Mouse (Mus musculus) cerebellum, adult (tissue): ENCODE measurements around the gene Nfkbia.

ENCODE experiments used
- ATAC-seq: cut with Nextera tagmentation; 2 replicates; pipeline ENCODE4 v1.9.2; 2017; ENCODE audit warnings: mild to moderate bottlenecking, moderate library complexity, mixed read lengths; ENCODE audit not compliant: insufficient number of reproducible peaks, low FRiP score, low TSS enrichment

The Nfkbia gene

DNA sequence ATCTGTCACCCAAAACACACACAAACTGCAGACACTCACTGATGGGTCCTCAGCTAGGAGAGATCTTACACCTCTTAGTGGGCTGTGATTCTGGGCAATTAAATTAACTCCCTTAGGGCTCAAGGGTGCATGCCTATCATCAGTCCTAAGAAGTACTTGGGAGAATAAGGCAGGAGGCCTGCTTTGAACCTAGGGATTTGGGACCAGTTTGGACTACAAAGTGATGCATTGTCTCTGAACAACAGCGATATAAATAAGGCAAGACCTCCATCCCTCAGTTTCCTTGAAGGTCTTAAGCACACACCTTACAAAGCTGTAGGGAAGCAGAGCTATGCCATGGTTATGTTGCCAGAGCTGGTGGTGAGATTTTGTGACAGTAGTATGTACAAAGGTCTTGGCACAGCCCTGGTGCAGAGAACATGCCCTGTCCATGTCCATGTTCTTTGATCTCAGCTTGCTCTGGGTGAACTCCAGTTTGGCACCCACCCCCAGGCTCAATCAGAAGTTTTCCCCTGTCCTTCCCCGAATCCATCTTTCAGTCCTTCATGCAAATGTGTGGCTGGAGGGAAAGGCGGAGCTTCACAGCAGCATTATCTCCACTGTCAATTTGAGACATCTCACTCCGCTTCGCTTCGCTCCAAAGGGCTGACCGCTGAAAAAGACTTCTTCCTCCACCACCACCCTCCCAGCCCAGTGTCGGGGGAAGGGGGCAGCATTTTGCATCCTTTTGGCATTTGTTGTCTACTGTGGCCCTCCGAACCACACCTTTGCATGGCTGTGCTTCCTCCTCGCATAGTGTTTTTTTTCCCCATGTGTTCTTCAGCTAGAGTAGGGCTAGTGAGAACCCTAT lies 24.9 kb downstream of the Nfkbia start:
- no peak for ATAC-seq

DNA sequence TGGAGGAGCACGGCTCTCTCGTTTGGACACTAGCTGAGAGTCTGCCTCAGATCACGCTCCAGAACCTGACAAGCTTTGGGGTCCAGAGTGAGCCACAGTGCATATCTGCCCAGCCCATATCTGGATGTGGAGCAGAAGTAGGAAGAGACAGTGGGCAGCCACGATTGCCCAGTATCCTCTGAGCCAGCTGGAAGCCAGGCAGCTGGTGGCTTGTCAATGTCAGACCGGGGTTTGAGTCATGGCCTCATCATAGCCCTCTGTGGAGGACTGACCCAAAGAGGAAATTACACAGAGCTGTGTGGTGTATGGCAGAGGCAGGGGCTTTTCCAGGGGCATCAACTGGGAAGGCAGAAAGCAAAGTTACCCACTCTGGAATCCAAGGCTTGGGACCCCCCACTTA lies 25.6 kb downstream of the Nfkbia start:
- ATAC-seq = no peak

DNA sequence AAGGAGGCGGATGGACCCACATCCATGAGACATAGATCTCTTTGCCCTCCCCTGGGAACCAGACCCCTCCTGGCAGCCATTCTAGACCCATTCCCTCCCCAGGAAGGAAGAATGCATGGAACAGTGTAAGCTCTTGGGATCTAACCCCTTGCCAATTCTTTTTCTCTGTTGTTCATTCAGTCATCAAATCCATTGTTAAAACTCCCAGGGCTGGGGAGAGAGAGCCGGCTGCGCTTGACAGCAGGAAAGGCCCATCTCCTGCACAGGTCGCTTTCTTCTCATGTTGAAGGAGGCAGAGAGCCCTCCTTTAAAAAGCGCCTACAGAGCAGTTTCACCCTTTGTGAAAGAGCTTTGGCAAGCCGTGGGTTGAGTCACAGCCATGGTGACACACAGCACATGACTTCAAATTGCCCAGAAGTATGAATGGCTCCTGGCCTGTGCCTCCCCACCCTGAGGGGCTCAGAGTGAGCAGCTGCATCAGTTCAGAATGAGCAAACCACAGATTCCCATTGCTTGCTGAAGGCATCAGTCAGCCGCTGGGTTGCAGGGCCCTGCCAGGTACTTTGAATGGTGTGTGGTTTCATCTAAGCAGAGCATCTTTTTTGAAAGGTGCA lies 26.3 kb downstream of the Nfkbia start:
- 0 out of 2 replicates have a peak, but pooled peaks have one; percentile 8 for ATAC-seq

DNA sequence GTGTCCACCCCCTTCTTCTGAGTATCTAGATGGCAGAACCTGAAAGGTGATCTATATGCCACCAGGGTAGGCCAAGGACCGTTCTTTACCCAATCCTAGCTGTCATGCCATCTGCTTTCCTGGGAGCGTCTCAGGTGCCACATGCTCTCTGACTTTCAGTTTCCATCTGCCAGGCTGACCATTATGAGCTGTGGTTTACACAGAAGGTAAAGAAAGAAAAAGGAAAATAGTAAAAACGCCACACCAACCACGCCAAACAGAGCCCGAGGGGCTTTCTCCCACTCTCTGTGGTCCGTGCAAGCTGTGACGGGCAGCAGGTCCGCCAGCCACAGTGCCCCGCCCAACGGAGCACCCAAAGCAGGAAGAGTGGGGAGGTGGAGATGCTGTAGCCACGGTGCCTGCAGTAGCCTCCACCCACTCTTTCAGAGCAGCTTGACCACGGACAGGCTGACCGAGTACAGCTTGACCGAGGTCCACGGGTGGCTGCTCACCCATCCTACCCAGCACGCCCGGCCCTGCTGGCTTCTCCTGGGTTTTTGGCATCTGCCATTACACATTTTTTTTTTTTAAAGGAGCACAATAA lies 27.0 kb downstream of the Nfkbia start:
- peak; percentile 86 for ATAC-seq

DNA sequence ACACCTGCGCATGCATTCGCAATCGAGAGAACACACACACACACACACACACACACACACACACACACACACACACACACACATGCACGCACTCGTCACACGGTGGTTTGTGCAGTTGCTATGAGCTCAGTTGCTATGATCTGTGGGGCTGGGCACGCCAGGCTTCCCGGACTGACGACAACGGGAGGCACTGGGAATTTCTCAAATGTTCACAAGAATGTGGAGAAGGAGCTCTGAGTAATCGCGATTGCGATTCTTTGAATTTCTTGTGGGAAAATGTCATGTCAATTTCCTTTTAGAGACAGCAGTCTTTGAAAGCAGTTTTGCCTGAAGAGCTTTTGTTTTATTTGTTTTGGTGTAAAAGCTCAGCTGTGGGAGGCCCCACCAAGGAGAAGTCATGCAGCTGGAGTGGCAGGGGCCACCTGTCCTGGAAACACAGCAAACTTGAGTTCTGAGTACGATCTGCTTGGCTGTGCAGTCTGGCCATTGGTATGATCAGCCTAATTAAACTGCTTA lies 27.5 kb downstream of the Nfkbia start:
- no peak for ATAC-seq

DNA sequence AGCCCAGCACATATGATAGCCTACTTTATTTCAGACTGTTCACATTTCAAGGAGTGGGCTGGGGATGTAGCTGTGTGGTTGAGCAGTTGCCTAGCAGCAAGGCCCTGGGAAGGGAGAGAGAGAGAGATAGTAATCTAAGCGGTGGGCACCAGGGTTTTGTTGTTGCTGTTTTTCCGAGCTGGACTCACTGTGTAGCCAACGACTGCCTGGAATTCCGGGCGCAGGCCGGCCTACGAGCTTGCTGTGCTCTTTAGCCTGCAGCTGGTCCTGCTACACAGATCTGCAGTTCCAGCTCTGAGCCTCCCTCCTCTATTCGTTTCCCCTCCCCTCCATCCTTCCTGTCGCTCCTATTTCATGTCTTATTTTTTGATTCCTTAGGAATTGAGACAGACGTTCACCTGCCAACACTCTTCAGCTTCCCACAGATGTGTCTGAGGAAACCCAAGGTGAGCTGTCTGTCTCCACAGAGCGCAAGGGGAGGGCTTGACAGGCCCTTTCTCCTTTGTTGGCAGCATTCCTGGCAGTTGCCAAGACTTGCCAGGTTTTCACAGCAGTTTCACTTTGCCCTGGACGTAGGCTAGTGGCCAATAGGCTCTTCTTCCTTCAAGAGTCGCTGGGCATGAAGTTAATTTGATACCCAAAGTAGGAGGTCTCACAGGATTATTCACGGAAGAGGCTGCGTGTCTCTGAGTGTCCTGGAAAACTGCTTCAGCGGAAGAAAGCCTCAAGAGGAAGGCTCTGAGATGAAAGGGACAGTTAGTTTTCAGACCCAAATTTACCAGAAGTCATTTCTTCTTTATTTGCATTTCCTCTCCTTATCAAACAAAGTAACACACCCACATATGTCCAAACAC lies 28.2 kb downstream of the Nfkbia start:
- ATAC-seq = no peak

DNA sequence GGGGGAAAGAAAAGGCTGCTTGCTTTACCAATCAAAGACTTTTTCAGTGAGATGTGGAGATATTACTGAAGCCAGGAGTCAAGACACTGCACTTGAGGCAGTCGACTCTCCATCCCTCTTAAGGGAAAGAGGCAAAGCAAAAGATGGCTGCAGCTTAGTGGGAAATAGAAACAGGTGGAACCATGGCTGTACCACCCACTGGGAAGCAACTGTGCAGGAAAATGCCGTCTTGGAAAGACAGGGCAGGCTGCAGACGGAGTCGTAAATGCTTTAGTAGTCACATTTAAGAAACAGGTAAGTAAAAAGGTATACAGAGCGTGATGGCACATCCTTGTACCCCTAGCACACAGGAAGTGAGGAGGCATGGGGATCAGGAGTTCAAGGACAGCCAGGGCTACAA lies 29.4 kb downstream of the Nfkbia start:
- ATAC-seq = no peak

DNA sequence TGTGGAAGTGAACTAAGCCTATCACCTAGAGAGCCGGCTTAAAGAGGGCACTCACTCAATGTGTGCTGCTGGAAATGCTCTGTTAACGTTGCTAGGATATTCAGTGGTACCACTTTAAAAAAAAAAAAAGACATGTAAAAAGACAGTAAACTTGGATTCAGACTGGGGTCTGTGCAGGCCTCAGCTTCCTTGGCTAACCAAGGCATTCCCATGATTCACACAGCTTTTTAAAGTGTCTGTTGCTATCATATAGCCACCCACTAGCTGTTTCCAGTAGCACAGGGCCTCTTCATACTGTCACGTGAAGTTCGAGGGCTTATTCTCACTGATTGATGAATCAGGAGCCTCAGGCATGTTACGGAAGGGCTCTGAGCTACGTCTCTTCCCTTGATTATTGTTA lies 30.0 kb downstream of the Nfkbia start:
- no peak for ATAC-seq

DNA sequence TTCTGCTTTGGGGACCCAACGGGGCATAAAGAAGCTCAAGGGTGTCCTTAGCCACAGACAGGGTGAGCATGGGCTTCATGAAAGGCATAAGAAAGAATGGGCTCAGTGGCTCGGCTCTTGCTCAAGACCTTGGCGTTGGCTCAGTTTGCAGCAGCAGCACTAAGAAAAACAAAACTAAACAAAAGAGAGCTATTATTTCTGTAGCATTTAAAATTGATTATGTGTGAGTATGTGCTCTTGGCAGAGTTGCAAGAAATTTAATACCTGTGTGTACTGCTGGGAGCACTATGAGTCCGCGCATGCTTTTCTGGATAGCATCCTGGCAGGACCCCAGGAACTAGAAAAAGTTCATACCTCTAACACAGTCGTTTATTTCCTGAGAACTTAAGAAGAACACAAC lies 30.7 kb downstream of the Nfkbia start:
- ATAC-seq = no peak

DNA sequence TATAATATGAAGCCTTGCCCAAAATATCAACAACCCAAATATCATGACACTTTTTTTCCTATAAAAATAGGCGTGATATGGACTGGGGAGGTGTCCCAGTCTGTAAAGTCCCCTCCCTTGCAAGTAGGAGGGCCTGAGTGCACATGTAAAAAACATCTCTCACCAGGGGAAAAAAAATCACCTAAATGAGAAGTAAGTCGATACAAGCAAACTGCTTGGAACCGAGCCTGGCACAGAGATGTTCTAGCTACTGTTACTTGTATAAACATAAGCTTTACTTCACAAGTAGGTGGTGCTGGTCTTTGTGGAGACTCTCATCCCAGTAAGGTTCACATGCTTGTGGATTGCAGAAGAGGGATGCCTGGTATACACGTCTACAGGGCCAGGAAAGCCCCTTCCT lies 31.5 kb downstream of the Nfkbia start:
- no peak for ATAC-seq

DNA sequence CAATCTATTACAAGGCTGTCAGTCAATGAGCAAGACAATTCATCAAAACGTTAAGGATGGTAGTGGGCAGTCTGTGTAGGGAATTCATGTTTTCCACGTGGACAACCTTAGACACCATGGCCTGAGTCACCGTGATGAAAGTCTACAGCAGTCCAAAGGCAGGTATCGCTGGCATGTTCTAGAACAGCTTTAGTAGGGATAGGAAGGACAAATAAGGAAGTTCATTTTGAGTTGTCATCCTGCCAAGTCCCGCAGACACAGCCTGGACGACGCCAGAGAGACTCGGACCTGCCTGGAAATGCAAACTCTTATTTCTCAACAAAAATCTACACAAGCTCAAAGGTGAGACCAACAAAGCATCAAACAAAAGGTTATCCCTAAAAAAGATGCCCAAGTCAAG lies 32.7 kb downstream of the Nfkbia start:
- ATAC-seq = no peak

DNA sequence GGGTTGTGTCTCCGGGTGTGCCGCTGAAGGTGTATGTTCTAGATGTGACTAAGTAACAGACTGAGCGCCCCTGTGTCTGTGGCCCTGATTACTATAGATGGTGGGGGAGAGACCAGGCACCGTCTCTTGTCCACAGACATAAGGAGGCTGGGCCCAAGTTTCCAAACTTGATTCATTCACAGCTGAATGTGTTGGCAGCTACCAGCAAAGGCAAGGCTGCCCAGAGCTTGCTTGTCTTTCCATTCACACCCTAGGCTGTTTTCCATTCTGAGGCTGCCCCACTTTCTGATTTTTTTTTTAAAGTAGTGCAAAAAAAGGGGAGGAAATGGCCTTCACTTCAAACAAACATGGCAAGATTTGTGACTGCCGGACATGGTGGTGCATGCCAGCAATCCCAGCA lies 35.6 kb downstream of the Nfkbia start:
- no peak for ATAC-seq

DNA sequence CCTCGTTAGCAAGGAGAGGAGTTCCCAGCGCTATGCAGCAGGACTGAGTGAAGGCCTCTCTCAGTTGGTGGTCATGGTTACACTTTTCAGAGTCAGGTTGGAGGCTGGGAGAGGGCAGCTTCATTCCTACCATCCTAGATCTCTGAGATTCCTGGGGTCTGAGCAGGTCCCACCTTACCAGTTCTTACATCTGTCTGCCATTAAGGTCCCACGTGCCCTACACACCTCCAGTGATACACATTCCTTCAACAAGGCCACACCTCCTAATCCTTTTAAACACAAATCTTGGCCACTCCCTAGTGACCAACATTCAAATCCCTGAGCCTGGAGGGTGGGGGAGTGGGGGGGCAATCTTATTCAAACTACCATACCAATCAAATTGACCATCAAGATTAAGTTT lies 36.3 kb downstream of the Nfkbia start:
- ATAC-seq = no peak

DNA sequence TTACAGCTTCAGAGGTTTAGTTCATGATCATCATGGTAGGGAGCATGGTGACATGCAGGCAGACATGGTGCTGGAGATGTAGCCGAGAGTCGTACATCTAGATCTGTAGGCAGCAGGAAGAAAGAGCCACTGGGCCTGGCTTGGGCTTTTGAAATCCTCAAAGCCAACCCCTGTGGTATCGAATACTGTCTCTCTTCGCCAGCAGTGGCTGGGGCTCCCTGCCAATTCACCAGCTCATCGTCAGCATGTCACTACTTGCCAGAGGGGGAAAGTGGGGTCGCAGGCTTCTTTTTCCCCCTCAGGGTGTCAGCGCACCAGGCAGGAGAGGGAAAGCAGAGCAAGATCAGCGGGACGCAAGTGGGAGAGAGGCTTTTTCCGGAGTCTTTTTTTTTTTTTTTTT lies 37.2 kb downstream of the Nfkbia start:
- ATAC-seq = no peak

DNA sequence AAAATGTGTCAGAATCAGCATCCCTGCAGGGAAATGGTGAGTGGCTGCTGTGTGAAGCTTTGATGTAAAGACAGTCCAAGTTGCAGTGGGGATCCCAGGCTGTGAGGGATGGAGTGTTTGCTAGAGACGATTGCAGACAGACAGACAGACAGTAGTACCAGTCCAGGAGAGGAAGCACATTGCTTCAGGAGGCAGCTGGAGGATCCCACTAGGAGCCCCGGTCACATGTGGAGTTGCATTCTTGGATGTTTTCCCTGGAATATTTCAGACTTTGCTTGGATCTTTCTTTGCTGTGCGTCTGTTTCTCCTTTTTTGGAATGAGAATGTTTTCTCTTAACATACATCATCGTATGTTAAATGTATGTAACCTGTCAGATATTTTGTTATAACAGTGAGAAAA lies 38.5 kb downstream of the Nfkbia start:
- ATAC-seq = no peak

DNA sequence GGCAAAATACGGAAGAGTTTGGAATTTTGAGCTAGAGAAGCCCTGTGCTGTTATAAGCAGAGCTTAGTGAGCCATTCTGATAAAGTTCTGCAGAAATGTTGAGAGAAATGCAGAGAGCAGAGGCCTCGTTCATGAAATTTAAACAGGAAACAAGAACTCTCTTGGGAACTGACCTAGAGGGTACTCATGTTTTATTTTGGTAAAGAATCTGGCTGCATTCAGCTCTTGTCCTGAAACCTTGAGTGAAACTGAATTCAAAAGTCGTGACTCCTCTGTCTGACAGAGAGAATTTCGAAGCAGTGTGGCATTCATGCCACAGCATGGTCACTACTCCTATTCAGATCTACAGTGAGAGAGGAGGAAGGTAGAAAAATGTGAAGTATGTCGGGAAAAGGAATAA lies 39.6 kb downstream of the Nfkbia start:
- no peak for ATAC-seq

DNA sequence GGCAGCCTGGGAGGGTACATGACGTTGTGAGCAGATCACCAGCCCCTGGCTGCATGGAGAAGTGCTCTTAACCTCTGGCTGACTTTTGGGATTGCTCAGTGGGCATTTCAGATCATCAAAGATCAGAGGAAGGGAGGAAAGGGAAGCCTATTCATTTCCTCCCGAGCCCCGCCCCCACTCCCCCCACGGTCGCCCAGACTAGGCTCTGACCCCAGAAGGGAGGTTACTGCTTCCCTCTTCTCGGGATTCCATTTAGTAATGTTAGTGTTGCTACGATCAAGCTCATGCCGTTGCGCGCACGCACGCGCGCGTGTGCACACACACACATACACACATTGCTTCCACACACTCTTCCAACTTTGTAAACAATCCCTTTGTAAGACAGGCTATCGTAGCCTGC lies 42.0 kb downstream of the Nfkbia start:
- no peak for ATAC-seq

DNA sequence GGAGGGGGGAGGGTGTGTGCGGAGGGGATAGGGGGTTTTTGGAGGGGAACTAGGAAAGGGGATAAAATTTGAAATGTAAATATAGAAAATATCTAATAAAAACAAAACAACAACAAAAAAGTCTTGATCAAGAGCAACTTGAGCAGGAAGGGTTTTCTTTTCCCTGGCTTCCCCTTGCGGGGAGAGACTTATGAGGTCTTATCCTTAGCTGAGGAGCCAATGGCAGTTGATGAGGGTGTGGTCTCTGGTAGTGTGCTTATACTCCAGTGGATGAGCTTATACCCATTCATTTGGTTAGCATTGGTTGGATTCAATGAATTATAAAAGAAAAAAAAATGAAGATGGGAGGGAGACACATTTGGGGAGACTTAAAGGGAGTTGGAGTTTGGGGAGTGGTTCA lies 43.4 kb downstream of the Nfkbia start:
- ATAC-seq = no peak

DNA sequence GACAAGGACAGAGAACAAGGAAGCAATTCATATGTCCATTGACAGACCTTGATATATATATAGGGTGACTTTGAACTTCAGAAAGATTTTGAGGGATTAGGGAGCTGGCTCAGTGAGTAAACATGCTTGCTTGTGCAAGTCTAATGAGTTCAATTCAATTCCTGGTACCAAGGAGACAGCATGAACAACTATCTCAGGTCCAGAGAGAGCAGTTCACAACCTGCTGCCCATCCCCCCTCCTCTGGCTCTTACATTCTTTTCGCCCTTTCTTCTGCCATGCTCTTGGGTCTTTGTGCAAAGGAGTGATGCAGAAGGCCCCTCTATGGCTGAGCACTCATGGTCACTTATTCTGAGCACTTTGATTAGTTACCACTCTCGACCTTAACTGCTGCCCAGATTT lies 44.0 kb downstream of the Nfkbia start:
- ATAC-seq = no peak

DNA sequence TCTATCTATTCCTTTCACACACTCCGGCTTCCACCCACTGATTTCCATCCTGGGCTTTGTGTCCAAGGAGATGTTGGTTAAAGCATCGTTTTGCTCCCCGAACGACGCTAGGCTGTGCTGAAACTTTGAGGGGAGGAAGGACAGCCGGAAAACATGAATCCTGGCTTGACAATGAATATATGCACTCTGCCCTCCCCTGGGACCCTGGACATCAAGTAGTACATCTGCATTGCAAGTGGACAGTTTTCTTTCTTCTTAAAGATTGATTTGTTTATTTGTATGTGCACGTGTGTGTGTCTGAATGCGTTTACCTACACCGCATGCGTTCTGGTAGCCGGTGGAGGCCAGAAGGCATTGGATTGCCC lies 45.1 kb downstream of the Nfkbia start:
- no peak for ATAC-seq
